Mouse (Mus musculus): Measurements from ENCODE around the gene Maml3.

DNA sequence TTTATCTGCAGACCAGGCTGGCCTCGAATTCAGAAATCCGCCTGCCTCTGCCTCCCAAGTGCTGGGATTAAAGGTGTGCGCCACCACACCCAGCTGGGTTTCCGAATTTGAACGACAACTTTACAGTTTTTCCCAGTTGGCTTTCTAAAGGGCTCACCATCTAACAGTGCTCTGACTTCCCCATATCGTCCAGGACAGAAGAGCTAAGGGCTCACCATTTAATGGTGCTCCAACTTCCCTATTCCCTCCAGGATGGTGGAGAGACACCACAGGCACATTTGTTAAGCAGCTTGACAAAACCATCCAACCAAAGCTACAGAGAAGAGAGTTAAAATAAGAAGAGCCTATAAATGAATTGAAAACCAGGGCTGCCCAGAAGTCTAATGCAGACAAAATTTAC lies 130.7 kb downstream of the Maml3 start:
- TF ChIP-seq CTCF (IDR thresholded peaks at IDR 0.05; ENCODE audit: low read depth, low read length) (no peak), POLR2A (IDR thresholded peaks at IDR 0.05; ENCODE audit: borderline replicate concordance, low read depth, low read length) (no peak)
